Mouse (Mus musculus) colon, adult 2 months (tissue): Measurements from ENCODE around the gene Eras. TPM values are rescaled to one million over a fixed set of nuclear protein-coding genes. Genes with fewer than 3 reads are reported as not detected.

Experiments used
- polyA plus RNA-seq: library from polyadenylated mRNA; depleted of rRNA; stranded (reverse); fragments of >200 nt; gene quantifications from 2 replicates; pipeline ENCODE4 v1.2.3, GENCODE M21; 2012; rRNA removed

The Eras gene
- polyA plus RNA-seq, result not detected in 2 replicates

GRCm38 (mm10) chrX:7928270-7928790, at the start of gene Eras:
Gene Eras, minus strand, starts transcription at chrX:7928607.

GRCm38 (mm10) chrX:7977892-7978291, 49.5 kb upstream of the Eras start, which contains the start of gene Gata1:
Gene Gata1, minus strand, starts transcription at chrX:7978071.

DNA sequence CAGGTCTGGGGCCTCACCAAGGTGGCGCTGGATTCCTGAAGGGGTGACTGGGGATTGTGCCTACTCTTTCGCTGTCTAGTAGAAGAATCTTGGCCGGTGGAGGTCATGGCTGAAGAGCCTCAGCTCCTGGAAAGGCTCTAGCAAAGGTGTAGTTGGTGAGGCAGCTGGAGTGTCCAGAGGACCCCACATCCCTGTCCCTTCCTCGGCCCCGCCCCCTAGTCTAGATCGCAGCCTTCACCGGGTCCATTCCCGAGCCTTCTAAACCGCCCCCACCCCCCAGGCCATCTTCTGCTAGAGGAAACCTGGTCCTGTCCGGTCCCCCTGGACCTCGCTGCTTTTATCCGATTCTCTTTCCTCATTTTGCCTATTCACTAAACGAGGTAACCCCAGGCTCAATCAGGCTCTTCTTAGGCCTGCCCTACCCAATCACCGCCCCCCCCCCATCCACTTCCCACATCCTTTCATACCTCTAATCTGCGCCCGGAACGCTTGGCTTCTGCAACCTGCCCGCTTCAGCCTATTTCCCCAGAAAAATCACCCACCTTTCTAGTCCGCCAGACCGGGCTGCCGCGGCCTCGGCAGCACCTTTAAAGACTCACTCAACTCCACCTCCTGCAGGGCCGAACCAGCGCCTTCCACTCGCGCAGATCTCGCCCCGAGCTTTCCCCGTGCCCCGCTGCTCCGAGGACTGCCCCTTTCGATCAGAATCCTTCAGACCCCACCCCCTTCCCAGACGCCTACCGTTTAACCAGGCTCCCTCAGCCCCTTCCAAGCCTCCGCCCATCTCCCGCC, 18.9 kb upstream of the Eras start, which contains the start of gene Hdac6:
TSS of gene Hdac6 (minus strand) at position 782 of the 792 bp plus-strand sequence.

GRCm38 (mm10) chrX:7919601-7920383, 8.6 kb downstream of the Eras start, which contains the start of gene Pcsk1n:
Gene Pcsk1n, plus strand, starts transcription at chrX:7919822.

GRCm38 (mm10) chrX:7909242-7909641, 19.2 kb downstream of the Eras start, which contains the start of gene Gm10490:
Gene Gm10490, plus strand, starts transcription at chrX:7909542.

GRCm38 (mm10) chrX:7907735-7908134, 20.7 kb downstream of the Eras start, which contains the start of gene Gm10491:
Gene Gm10491, minus strand, starts transcription at chrX:7907835.

GRCm38 (mm10) chrX:7898880-7899874, 29.2 kb downstream of the Eras start, which contains the start of the genes Pqbp1 and Timm17b:
Gene Pqbp1, minus strand, starts transcription at chrX:7899269.
Gene Timm17b, plus strand, starts transcription at chrX:7899357.

DNA sequence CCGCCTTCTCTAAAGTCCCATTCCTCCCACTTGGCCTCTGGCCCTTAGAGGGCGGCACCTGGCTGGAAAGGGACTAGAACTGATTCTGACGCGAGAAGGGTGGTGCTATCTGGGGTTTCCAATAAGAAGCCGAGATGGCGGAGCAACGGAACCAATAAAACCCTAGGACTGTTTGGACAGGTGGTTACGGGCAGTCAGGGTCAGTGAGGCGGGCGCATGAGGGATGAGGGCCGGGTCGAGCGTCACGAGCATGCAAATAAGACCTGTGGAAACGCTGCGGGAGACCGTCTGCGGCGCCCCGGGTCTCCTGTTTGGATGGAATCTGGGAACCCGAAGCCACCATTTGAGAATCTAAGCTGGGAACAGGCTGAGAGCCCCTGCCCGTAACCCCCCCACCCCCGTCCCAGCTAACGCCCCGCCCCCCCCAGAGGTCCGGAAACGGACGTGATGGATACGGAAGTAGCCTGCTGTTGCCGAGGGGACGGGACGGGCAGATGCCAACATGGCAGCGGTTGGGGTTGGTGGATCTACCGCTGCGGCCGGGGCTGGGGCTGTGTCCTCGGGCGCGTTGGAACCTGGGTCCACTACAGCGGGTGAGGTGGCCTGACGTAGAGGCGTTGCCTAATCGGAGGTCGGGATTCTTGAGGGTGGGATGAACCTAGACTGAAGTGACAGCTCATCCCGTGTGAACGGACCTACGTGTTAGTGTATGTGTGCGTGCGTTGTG, 44.4 kb downstream of the Eras start, which contains the start of gene Slc35a2:
TSS of gene Slc35a2 (plus strand) at position 188 of the 727 bp plus-strand sequence.

DNA sequence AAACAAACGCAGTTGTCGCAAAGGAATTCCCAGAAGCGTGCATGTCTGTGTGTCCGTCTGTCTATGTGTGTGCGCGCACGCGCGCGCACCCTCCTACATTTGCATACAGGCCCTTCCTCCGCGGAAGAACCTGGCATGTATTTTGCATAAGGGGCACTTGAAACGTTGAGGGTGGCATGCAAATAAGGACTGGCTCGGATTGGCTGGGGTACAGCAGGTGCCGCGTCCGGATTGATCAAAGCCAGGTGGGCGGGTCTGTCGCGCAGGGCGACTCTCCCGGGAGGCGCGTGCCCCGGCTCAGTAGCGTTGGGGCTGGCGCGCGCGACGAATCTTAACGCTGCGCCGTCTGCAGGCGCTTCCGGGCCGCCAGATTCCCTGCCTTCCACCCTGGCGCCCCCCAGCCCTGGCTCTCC, 50.4 kb downstream of the Eras start, which contains the start of gene Pim2:
TSS of gene Pim2 (plus strand) at position 256 of the 413 bp plus-strand sequence.

Other genes with a start within 250 kb of the Eras start
- 1.3 and 2.7 TPM in 2 replicates for gene Magix, start 247.4 kb downstream of the Eras start, polyA plus RNA-seq
- gene Gpkow, start 231.5 kb downstream of the Eras start, polyA plus RNA-seq, result 4.7 and 5.5 TPM in 2 replicates
- gene Wdr45, start 214.3 kb downstream of the Eras start, polyA plus RNA-seq, result 39.4 and 43.0 TPM in 2 replicates
- not detected in 2 replicates for gene Gm45208, start 206.4 kb downstream of the Eras start, polyA plus RNA-seq
- 51.2 and 75.8 TPM in 2 replicates for gene Praf2, start 200.2 kb downstream of the Eras start, polyA plus RNA-seq
- gene Ccdc120, start 177.7 kb downstream of the Eras start, polyA plus RNA-seq, result 30.0 and 34.8 TPM in 2 replicates
- 23.0 and 25.1 TPM in 2 replicates for gene Tfe3, start 166.0 kb downstream of the Eras start, polyA plus RNA-seq
- 18.9 and 22.6 TPM in 2 replicates for gene Gripap1, start 138.8 kb downstream of the Eras start, polyA plus RNA-seq
- 1.8 and 2.2 TPM in 2 replicates for gene Kcnd1, start 106.3 kb downstream of the Eras start, polyA plus RNA-seq
- gene Otud5, start 87.2 kb downstream of the Eras start, polyA plus RNA-seq, result 36.1 and 38.3 TPM in 2 replicates
- gene Pim2, start 50.3 kb downstream of the Eras start, polyA plus RNA-seq, result 10.7 and 13.5 TPM in 2 replicates
- gene Slc35a2, start 44.6 kb downstream of the Eras start, polyA plus RNA-seq, result 260 and 397 TPM in 2 replicates
- 31.5 and 39.6 TPM in 2 replicates for gene Pqbp1, start 29.3 kb downstream of the Eras start, polyA plus RNA-seq
- gene Timm17b, start 29.2 kb downstream of the Eras start, polyA plus RNA-seq, result 45.5 and 51.4 TPM in 2 replicates
- gene Gm10491, start 20.8 kb downstream of the Eras start, polyA plus RNA-seq, result not detected in 2 replicates
- gene Gm10490, start 19.1 kb downstream of the Eras start, polyA plus RNA-seq, result not detected in 2 replicates
- gene Pcsk1n, start 8.8 kb downstream of the Eras start, polyA plus RNA-seq, result 32.0 and 41.2 TPM in 2 replicates
- 16.6 and 20.2 TPM in 2 replicates for gene Hdac6, start 19.3 kb upstream of the Eras start, polyA plus RNA-seq
- 0.06 and 0.09 TPM in 2 replicates for gene Gata1, start 49.5 kb upstream of the Eras start, polyA plus RNA-seq
- gene Glod5, start 89.9 kb upstream of the Eras start, polyA plus RNA-seq, result 4.9 and 5.1 TPM in 2 replicates
- gene Suv39h1, start 146.2 kb upstream of the Eras start, polyA plus RNA-seq, result 7.7 and 8.1 TPM in 2 replicates
- gene Was, start 161.9 kb upstream of the Eras start, polyA plus RNA-seq, result 2.6 and 2.7 TPM in 2 replicates
- gene Wdr13, start 204.3 kb upstream of the Eras start, polyA plus RNA-seq, result 146 and 200 TPM in 2 replicates
- 41.9 and 42.6 TPM in 2 replicates for gene Rbm3, start 217.3 kb upstream of the Eras start, polyA plus RNA-seq
- 15.6 and 16.3 TPM in 2 replicates for gene Tbc1d25, start 247.6 kb upstream of the Eras start, polyA plus RNA-seq